Mouse (Mus musculus) T-helper 1 cell (primary cell): ENCODE measurements around the gene Ehd1.

Experiments used
- in situ Hi-C: fragments of 300-600 bp; cut with MboI, MseI; formaldehyde crosslinking; loops from one replicate; pipeline ENCODE4 v1.15.1; 2025; ENCODE audit warnings: high pct_unique_total_duplicates

The Ehd1 gene

DNA sequence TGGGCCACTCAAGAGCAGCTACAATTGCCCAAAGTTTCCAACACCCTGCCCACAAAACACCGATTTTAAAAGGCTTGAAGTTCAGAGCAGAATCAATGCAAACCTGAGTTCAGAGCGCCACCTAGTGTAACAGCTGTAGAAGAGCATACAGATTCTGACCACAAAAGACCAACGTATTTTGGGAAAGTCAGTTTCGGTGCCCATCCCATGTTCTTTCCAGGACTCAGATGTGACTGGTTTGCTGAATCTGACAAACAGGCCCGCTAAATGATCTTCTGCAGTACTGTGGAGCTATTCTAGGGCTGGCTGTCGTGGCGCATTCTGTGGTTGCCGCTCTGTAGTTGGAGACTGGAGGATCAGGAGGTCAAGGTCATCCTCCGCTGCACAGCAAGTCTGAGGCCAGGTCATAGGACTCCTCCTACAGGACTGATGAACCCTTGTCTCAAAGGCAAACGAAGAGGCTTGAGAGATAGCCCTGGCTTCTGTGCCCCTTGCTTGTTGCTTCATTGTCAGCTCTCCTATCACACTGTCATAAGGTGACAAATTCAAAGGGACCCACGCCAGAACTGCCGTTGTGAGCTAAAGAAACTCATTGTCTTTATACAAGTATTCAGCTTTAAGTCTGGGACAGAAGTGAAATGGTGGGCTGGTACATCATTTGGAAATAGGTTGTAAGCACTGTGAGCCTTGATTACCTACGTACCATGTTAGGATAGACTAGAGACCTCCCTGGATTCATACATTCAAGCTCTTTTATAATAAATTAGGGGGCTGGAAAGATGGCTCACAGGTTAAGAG, 55.4 kb downstream of the Ehd1 start:
- in situ Hi-C loops, result loop anchor here (10.0 kb wide), 1 partner anchor 267 kb away; the partner anchor contains the start of genes Tm7sf2 and Znhit2

DNA sequence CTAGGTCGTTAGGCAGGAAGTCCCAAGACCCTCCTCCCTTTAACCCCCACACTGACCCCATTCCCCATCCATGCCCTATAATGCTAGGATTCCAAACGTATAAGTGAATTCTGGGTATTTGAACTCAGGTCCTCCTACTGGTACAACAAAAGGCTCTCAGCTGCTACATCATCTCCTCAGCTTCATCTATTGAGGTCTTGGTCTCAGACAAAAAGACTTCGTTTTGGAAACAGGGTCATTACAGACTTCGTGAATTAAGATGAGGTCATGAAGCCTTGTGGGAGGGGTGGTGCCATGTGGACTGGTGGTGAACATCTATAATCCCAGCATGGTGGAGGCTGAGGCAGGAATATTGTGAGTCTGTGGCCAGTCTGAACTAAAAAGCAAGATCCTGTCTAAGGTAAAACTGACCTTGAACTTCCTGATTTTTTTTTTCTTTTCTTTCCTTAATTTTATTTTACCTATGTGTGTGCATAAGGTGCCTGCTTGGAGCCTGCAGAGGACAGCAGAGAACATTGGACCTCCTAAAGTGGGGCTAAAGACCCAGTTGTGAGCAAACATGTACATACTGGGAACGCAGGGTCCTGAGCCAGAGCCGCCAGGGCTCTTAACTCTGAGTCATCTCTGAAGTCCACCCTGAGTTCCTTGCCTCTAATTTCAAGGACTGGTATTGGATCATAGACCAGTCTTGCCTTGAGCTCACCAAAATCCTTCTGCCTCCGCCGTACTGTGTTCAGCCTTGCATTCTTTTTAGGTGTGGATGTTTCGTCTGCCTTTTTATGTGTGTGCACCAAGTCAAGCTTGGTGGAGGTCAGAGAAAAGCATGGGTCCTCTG, 57.5 kb downstream of the Ehd1 start:
- in situ Hi-C loops, result loop anchor here (10.0 kb wide), 1 partner anchor 269 kb away; the partner anchor contains the start of genes Tm7sf2 and Znhit2

DNA sequence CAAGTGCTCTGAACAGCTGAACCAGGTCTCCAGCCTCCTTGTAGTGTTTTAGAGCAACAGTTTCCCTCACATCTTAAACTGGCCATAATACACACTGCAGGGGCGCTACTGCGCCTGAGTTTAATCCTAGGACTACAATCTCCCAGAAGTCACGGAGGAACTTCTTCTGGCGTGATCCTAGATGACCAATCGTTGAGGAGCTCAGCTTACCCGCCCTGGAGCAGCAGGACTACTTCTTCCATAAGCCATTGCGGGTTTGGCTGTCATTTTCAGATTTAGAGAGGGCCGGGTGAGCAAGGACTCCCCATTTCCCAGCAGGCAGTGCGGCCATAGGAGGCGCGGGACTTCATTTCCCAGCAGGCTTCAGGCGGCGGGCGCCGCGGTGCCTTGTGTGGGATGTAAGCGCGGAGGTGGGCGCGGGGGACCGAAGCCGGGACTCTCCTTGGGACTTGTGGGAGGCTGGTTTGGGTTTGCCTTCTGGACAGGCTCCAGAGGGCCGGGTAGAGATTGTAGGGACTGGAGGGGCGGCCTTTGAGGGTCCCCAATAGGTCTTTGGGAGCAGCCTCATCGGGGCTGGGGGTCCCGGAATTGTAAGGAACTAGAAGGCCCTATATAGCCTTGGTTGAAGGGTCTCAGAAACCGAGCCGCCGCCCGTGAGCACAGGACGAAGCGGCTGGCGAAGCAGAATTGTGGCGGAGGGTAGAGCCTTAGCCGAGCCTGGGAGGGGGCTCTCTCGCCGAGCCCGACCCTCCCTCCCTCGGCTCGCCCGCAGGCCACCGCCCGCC, 58.3 kb downstream of the Ehd1 start, which contains the start of gene Men1:
Men1 (plus strand) TSS at position 307 of the 785 bp plus-strand sequence.
- in situ Hi-C loops, result loop anchor here (10.0 kb wide), 1 partner anchor 270 kb away; the partner anchor contains the start of genes Tm7sf2 and Znhit2

DNA sequence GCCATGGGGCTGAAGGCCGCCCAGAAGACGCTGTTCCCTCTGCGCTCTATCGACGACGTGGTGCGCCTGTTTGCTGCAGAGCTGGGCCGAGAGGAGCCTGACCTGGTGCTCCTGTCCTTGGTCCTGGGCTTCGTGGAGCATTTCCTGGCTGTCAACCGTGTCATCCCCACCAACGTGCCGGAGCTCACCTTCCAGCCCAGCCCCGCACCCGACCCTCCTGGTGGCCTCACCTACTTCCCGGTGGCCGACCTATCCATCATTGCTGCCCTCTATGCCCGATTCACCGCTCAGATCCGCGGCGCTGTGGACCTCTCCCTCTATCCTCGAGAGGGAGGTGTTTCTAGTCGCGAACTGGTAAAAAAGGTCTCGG, 58.9 kb downstream of the Ehd1 start:
- in situ Hi-C loops, result loop anchor here (10.0 kb wide), 1 partner anchor 271 kb away; the partner anchor contains the start of genes Tm7sf2 and Znhit2

DNA sequence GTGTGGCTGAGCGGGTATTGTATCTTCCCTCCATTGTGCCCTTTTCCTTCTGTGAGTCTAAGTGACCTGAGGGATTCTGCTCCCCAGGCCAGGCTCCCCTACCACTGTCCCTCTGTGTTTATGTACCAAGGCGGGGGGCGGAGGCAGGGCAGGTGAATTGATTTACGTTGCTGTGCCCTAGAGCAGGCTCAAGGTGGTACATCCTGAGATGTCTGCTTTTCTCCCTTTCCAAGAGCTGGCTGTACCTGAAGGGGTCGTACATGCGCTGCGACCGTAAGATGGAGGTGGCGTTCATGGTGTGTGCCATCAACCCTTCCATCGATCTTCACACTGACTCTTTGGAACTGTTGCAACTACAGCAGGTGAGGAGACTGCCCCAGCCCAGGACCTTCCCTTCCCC, 60.4 kb downstream of the Ehd1 start:
- in situ Hi-C loops, result loop anchor here (10.0 kb wide), 1 partner anchor 272 kb away; the partner anchor contains the start of genes Tm7sf2 and Znhit2

DNA sequence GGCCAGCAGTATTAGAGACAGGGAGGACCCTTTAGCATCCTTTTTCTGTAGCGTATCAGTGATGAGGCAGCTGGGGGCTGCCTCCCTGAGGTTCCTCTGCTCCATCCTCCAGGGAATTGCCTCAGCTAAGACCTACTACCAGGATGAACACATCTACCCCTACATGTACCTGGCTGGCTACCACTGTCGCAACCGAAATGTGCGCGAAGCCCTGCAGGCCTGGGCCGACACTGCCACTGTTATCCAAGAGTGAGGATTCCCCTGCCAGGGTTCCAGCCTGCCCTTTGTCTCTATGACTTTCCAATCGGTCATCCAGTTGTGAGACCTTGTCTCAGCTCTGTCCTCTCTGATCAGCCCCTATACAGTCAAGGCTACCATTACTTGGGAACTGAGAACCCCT, 61.6 kb downstream of the Ehd1 start:
- in situ Hi-C loops, result loop anchor here (10.0 kb wide), 1 partner anchor 273 kb away; the partner anchor contains the start of genes Tm7sf2 and Znhit2

DNA sequence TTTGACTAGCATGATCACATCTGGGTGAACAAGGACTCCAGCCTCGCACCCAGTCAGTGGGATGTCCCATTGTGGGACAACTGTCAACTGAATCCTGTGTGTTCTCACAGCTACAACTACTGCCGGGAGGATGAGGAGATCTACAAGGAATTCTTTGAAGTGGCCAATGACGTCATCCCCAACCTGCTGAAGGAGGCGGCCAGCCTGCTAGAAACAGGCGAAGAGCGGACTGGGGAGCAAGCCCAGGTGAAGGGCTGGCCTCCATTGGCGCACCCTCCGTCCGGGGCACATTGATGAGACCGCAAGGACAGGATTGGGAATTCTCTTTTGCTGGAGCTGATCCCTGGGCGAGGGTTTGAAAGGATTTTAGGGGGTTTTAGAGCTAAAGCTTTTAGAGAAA, 62.2 kb downstream of the Ehd1 start:
- in situ Hi-C loops, result loop anchor here (10.0 kb wide), 1 partner anchor 274 kb away; the partner anchor contains the start of genes Tm7sf2 and Znhit2

DNA sequence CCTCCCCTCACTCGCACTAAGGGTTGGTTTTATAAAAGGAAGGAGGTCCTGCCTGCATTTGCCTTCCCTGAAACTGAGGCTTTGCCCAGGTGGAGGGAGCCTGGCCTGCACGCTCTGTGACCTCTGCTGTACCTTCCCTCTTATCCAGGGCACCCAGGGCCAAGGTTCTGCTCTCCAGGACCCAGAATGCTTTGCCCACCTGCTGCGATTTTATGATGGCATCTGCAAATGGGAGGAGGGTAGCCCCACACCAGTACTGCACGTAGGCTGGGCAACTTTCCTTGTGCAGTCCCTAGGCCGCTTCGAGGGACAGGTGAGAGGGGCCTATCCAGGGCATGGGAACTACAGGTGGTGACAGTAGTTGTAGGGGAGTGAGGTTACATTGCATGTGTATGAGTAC, 62.7 kb downstream of the Ehd1 start:
- in situ Hi-C loops, result loop anchor here (10.0 kb wide), 1 partner anchor 274 kb away; the partner anchor contains the start of genes Tm7sf2 and Znhit2

DNA sequence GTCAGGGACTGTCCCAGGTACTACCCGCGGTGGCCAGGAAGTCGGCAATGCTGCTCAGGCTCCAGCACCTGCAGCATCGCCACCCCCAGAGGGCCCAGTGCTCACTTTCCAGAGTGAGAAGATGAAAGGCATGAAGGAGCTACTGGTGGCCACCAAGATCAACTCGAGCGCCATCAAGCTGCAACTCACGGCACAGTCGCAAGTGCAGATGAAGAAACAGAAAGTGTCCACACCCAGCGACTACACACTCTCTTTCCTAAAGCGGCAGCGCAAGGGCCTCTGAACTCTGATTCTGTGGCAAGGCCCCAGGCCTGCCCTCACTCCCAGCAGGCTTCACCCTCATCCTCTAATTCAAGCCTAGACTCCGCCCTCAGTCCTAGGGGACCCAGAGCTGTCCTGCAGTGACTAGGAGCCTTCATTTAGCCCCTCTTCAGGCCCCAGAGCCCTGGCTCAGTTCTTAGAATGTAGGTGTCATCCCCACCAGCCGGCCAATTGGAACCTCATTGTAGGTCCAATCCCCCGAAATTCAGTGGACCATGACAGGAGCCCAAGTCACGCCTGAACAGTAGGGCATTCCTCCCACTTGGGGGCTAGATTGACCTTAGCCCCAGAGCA, 63.5 kb downstream of the Ehd1 start:
- in situ Hi-C loops, result loop anchor here (10.0 kb wide), 1 partner anchor 275 kb away; the partner anchor contains the start of genes Tm7sf2 and Znhit2

DNA sequence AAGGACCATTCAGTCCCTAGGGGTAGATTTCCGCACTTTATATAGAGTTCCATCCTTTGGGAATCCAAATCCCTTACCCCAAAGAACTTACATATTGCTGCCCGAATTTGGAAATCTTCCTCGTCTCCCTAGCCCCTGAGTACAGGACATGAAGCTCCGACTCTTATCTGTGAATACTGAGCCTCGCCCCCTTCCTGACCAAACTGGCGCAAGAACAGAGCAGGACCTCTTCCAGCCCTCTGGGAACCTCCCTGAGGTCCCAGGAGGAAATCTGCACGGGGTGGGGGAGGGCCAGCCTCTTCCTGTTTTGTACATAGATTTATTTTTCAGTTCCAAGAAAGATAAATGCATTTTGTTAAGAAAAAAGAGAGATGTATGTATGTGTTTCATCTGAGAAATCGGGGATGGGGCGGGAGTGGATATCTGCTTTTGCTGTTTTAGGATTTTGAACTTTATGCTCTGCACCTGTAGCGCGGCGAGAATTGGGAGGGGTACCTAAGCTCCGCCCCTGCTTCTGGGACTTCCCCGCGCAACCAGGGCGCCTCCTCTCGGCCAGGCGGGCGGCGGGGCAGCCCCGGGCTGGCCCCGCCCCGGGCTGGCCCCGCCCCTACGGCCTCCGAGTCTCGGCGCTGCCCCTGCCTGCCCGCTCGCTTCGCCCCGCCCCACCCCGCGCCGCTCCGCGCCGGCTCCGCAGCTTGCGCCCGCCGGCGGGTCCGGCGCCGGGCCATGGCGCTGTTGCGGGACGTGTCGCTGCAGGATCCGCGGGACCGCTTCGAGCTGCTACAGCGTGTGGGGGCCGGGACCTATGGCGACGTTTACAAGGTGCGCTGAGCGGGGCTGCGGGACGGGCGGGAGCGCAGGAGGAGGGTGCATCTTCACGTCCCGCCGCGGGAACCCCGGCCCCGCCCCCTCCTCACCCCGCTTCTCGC, 64.3 kb downstream of the Ehd1 start, which contains the start of gene Map4k2:
Map4k2 (plus strand) TSS at position 612 of the 929 bp plus-strand sequence.
- in situ Hi-C loops, result no loop called here

DNA sequence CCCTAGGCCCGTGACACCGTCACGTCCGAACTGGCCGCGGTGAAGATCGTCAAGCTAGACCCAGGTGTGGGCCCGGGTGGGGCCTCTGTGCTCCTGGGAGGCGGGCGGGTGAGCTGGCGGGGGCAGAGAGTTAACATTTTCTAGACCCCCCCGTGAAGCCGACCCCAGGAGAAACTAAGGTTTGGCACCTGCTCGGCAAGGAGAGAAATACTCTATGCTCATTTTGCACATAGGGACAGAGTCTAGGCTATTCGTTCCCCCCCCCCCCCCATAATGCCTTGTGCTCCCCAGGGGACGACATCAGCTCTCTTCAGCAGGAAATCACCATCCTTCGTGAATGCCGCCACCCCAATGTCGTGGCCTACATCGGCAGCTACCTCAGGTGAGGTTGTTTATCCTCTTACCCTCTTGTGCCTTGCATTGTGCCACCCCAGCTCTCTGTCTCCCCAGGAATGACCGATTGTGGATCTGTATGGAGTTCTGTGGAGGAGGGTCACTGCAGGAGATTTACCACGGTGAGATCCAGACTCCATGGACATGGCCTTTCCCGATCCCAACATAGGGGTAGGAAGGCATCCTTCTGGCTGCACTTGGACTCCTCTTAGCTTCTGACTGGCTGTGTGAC, 65.0 kb downstream of the Ehd1 start:
- in situ Hi-C loops, result no loop called here

DNA sequence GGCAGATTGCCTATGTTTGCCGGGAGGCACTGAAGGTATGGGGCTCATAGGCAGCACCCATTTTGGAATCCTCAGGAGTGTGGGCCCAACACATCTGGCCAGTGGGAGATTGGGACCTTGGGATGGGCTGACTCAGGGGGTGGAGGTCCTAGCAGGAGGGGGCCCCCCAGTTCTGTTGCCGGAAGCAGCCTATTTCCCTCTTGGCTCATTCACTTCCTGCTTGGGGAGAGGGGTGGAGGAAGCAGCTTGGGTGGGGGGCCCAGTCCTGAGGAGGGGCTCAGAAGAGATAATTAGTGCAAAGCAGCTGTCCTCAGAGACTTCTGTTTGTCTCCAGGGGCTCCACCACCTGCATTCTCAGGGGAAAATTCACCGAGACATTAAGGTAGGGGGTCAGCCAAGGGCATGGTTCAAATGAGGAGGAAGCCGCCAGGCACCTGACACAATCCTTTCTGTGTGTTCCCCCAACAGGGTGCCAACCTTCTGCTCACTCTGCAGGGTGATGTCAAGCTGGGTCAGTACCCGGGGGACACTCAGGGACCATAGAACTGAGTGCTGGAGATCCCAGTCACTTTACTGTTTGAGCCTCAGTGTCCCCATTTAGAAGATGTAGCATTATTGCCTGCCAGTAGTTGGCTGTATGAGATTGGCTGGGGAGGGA, 65.9 kb downstream of the Ehd1 start:
- in situ Hi-C loops, result no loop called here

DNA sequence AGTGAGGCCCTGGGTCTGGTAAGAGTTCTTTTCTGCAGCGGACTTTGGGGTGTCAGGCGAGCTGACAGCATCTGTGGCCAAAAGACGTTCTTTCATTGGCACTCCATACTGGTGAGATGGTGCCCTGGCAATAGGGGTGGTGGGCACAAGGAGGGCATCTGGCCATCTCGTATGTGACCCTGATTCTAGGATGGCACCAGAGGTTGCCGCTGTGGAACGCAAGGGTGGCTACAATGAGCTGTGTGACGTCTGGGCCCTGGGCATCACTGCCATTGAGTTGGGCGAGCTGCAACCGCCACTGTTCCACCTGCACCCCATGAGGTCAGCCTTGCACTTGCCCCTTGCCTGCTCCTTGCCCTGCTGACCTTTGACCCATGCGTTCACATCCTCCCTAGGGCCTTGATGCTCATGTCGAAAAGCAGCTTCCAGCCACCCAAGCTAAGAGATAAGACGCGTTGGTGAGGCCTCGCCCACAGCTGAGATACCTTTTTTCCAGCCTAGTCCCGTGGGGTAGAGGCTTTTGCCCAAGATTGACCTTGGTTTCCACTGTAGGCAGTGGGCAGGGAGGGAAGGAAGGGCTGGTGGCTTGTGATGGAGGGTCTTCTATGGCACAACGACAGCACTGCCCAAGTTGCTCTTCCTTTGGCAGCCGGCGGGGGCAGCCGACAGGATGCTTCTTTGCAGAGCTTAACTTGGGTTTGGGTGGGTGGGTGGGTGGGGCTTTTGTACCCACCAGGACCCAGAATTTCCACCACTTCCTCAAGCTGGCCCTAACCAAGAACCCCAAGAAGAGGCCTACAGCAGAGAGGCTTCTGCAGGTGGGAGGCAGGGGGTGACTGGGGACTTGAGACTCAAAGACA, 66.8 kb downstream of the Ehd1 start:
- in situ Hi-C loops, result no loop called here

DNA sequence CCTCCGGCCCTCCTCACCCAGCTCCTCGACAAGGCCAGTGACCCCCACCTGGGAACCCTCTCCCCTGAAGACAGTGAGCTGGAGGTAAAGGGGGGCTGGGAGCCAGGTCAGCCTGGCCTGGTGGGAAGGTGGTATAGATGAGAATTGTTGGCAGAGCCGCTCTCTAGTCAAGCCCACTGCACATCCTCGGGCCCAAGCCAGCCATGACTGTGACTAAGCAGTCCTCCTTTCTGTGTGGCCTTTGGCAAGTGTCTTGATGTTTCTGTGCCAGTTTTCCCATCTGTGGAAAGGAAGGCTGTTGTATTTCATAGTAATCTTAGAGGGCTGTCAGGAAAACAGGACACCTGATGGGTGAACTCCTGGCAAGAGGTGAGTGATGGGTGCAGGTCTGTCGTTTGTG, 67.5 kb downstream of the Ehd1 start:
- in situ Hi-C loops, result no loop called here

DNA sequence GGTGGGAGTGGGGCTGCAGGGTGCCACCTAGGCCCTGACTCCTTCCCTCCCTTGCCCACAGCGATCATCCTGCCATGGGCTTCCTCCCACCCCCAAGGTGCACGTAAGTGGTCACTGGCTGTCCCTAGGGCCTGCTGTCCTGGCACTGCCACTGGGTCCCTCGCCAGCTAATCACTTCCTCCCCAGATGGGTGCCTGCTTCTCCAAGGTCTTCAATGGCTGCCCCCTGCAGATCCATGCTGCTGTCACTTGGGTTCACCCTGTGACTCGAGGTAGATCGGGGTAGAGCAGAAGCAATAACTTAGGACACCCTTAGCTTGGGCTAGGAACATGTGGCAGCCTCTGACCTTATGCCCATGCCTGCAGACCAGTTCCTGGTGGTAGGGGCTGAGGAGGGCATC, 69.5 kb downstream of the Ehd1 start:
- in situ Hi-C loops, result no loop called here

DNA sequence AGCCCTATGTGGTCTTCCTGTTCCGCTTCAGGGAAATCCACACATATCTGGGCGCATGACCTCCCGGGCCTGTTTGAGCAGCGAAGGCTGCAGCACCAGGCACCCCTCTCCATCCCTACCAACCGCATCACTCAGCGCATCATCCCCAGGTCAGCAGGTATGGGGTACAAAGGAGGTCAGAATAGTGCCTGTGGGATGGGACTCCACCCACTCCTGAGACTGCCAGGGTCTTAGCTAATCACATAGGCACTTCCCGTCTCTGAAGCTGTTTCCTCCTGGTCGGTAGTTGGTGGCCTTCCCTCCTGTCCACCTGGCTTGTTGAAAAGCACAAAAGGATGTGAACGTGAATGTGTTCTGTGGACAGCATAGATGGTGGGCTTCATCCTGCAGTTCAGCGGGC, 70.1 kb downstream of the Ehd1 start:
- in situ Hi-C loops, result no loop called here

DNA sequence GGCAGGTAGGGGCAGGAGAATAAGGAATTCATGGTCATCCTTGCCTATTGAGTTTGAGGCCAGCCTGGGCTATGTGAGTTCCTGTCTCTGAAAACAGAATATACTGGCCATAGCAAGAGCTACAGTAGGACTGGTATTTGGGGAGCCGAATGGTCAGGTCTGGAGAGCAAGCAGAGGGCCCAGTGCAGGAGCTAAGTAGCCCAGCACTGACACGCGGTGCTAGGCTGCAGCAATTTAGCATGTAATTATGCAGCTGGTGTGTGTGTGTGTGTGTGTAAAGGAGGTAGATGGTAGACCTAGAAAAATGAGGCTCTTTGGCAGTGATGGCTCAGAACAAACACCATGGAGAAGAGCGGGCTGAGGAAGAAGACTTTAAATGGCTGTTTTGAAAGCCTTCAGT, 71.1 kb downstream of the Ehd1 start:
- in situ Hi-C loops, result no loop called here

DNA sequence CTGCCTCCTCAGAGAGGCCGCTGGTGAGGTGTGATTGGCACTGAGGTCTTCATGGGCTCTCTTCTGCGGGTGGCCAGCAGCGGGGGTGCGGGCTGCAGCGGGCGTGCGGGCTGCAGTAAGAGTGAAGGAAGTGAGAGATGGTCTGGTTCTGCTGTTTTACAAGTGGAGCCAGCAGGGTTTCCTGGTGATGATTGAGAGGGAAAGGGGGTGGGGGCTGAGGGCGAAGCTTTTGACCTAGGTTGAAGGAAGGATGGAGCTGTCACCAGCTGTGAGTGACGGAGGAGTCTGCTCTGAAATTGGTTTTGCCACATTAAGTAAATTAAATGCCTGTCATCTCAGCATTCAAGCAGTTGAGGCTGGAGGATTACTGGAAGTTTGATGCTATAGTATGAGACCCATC, 72.2 kb downstream of the Ehd1 start:
- in situ Hi-C loops, result no loop called here
